Mouse (Mus musculus) Patski (cell line): ENCODE results near the gene Dnajc13. TPM values are rescaled to one million over a fixed set of nuclear protein-coding genes. Genes with fewer than 3 reads are reported as not detected.

Source experiments
- ATAC-seq: fragments of 100-300 bp; one replicate; pipeline ENCODE4 v1.8.0; 2021
- CTCF ChIA-PET: fragments of 350-600 bp; sonication (Branson Sonifier 250); formaldehyde crosslinking; loops from one replicate; lab custom pipeline; 2022; ENCODE audit warnings: inconsistent platforms; lab: Charles Lee
- POLR2A ChIA-PET: fragments of 350-600 bp; sonication (Branson Sonifier 250); formaldehyde crosslinking; loops from one replicate; lab custom pipeline; 2022; ENCODE audit warnings: antibody characterized with exemption, inconsistent platforms; lab: Charles Lee
- DNase-seq: peaks from one replicate; pipeline ENCODE4 v3.0.0-alpha.2; 2011; ENCODE audit warnings: low read depth, low spot score
- H3K27me3 ChIP-seq: fragments of 371-371 bp; one replicate; pipeline ENCODE4 v1.5.1; 2021
- CTCF ChIP-seq: fragments of 100-300 bp; IDR thresholded peaks from one replicate; pipeline ENCODE4 v1.5.1; 2021
- in situ Hi-C: fragments of 300-500 bp; cut with MboI; formaldehyde crosslinking; loops from 3 replicates; pipeline ENCODE4 v1.11.1; 2018; ENCODE audit warnings: low pct_unique_long_range_greater_than_20kb, mixed read lengths
- polyA plus RNA-seq: library from polyadenylated mRNA; unstranded; gene quantifications from one replicate; pipeline ENCODE4 v1.2.3, GENCODE M21; 2021

Gene Dnajc13
- polyA plus RNA-seq, 1 experiment from 2014 or later, result 64.2 TPM

- in situ Hi-C loops, result no loop called here
- ChIA-PET CTCF (interaction anchor here (1.1 to 1.7 kb wide), 2 partner anchors 9 to 10 kb away, joined by 3 to 6 read pairs; no protein-coding TSS in a partner anchor), POLR2A (no interaction called here)
- DNase-seq, result no peak
- no peak for ATAC-seq
- TF ChIP-seq CTCF, result no peak
- no peaks in the 10 kb centered on the region for H3K27me3 ChIP-seq
Observed at GRCm38 (mm10) chr9:104161117-104161516, 101.6 kb downstream of the Dnajc13 start.

GRCm38 (mm10) chr9:104157291-104157690 lies 105.4 kb downstream of the Dnajc13 start:
- in situ Hi-C loops, result no loop called here
- no peak for DNase-seq
- POLR2A ChIA-PET, result no interaction called here
- H3K27me3 ChIP-seq, result no peaks in the 10 kb centered on the region
- no peak for ATAC-seq
- no peak for TF ChIP-seq CTCF
- CTCF ChIA-PET, result no interaction called here

- ChIA-PET POLR2A (no interaction called here), CTCF (interaction anchor here (0.9 to 1.5 kb wide), 4 partner anchors 8 to 80 kb away, joined by 3 read pairs; no protein-coding TSS in a partner anchor)
- TF ChIP-seq CTCF, result no peak
- ATAC-seq (no peak), DNase-seq (no peak)
- in situ Hi-C loops, result no loop called here
- no peaks in the 10 kb centered on the region for H3K27me3 ChIP-seq
Observed at GRCm38 (mm10) chr9:104156506-104156905, 106.2 kb downstream of the Dnajc13 start.

DNA sequence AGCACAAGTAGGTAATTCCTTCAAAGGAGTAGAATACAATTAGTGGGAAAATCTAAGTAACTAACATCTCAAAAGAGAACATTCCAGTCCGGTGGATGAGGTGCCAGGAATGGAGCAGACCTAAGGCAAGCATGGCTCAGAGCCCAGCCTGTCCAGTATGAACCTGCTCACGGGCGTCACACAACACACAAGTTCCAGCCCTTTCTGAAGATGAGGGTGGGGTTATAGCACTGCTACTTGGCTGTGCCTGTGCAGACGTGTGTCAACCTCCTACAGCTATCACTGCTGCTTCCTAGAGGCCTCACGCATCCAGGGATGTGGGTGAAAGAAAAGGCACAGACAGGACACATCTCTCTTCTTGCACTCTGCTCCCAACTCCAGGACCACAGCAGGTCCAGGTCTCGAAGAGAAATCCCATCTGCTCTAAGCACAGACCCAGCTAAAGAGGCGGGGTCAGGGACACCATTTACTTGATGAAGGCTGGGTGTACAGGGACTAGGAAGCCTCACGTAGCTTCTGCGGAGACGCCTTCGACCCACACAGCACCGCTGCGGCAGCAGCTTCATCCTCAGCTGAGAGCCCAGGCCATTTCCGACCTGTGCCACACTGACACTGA lies 107.5 kb downstream of the Dnajc13 start:
- no peaks in the 10 kb centered on the region for H3K27me3 ChIP-seq
- ATAC-seq (no peak), DNase-seq (no peak)
- POLR2A ChIA-PET, result no interaction called here
- in situ Hi-C loops, result no loop called here
- CTCF ChIA-PET, result interaction anchor here (0.9 to 1.5 kb wide), 3 partner anchors 11 to 79 kb away, joined by 3 read pairs; no protein-coding TSS in a partner anchor
- no peak for TF ChIP-seq CTCF

DNA sequence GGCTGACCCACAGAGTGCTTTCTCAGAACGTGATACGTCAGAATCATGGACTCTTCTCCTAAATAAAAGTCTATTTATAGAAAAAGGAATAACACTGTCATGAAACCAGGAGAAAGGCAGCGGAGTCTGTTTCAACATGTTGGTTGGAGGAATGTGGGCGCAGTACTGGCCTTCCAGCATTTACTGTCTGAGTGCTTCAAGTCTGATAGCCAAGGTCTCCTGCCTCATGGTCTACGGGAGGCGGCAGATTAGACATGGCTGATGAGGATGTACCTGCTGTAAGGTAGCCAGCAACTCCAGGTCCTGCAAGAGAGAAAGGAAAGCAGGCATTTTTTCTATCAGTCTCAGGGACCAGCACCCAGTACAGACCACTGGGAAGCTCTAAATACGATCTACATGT lies 110.6 kb downstream of the Dnajc13 start:
- DNase-seq (no peak), ATAC-seq (no peak)
- in situ Hi-C loops, result no loop called here
- ChIA-PET POLR2A (no interaction called here), CTCF (interaction anchor here (1.5 kb wide), 1 partner anchor 7 kb away, joined by 5 read pairs; no protein-coding TSS in a partner anchor)
- H3K27me3 ChIP-seq, result no peaks in the 10 kb centered on the region
- TF ChIP-seq CTCF, result no peak

- CTCF ChIA-PET, result no interaction called here
- DNase-seq (no peak), ATAC-seq (no peak)
- in situ Hi-C loops, result no loop called here
- POLR2A ChIA-PET, result no interaction called here
- H3K27me3 ChIP-seq, result no peaks in the 10 kb centered on the region
- TF ChIP-seq CTCF, result no peak
Observed at GRCm38 (mm10) chr9:104148969-104149368, 113.8 kb downstream of the Dnajc13 start.

- in situ Hi-C loops, result no loop called here
- POLR2A ChIA-PET, result no interaction called here
- CTCF ChIA-PET, result interaction anchor here (0.9 kb wide), 1 partner anchor 151 kb away, joined by 3 read pairs; no protein-coding TSS in a partner anchor
- H3K27me3 ChIP-seq, result no peaks in the 10 kb centered on the region
- TF ChIP-seq CTCF, result no peak
- no peak for DNase-seq
- ATAC-seq, result no peak
Observed at GRCm38 (mm10) chr9:104146683-104147082, 116.0 kb downstream of the Dnajc13 start.

DNA sequence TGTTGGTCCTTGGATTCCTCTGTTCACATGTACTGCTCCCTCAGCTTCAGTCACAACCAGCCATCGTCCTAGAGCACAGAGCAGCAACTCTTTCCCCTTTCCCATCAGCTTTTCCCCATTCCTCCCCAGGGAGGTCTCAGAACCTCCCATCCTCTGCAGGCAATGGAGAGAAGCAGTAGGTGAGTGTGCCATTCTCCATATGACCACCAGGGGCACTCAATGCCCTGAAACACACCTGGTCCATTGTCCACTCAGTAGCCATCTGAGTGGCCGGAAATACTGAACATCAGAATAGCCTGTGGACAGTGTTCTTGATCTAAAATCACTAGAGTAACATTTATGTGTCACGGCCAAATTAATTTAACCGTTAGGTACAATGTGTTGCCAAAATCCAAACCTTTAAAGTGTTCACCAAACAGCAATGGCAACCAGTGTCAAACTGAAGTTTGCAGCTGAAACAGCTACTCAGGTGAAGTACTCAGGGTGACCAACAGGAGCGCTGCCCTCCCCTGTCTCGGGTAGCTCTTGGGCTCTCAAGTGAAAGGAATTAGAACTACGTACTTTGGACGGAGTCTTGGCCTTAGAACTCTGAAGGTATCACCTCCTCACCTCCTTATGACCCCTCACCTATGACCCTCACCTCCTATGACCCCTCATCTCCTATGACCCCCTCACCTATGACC lies 118.3 kb downstream of the Dnajc13 start:
- DNase-seq, result no peak
- in situ Hi-C loops, result no loop called here
- peak; percentile 71 for TF ChIP-seq CTCF
- ATAC-seq, result peak; percentile 49
- ChIA-PET CTCF (interaction anchor here (0.7 to 1.9 kb wide), 3 partner anchors 8 to 115 kb away, joined by 3 to 5 read pairs (median 5); no protein-coding TSS in a partner anchor), POLR2A (no interaction called here)
- no peaks in the 10 kb centered on the region for H3K27me3 ChIP-seq

GRCm38 (mm10) chr9:104142805-104143204 lies 119.9 kb downstream of the Dnajc13 start:
- POLR2A ChIA-PET, result interaction anchor here (0.6 kb wide), 1 partner anchor 863 kb away, joined by 5 read pairs; no protein-coding TSS in a partner anchor
- CTCF ChIA-PET, result interaction anchor here (1.1 kb wide), 1 partner anchor 19 kb away, joined by 3 read pairs; no protein-coding TSS in a partner anchor
- TF ChIP-seq CTCF, result no peak
- ATAC-seq, result no peak
- DNase-seq, result no peak
- no peaks in the 10 kb centered on the region for H3K27me3 ChIP-seq
- in situ Hi-C loops, result no loop called here

DNA sequence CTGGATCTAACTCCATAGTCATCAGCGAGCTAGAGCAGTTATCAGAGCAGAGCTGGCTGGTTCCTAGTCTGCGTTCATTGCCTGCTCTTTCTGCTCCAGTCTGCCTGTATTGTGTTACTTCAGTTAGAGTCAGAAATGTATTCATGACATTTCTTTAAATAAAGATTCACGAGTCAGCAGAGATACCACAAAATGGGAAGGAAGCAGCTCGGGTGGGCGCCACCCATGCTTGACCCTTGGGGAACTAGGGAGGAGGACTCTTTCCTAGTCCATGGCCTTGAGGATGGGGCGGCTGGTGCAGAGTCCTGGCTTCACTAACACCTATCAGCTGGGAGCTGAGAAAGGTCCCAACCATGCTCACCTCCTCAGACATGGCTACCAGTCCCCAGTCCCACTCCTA lies 122.4 kb downstream of the Dnajc13 start:
- DNase-seq, result no peak
- in situ Hi-C loops, result no loop called here
- CTCF ChIA-PET, result interaction anchor here (0.8 to 1.3 kb wide), 3 partner anchors 13 to 17 kb away, joined by 3 to 4 read pairs (median 3); partner anchors contain the start of gene Ackr4
- POLR2A ChIA-PET, result interaction anchor here (0.5 kb wide), 1 partner anchor 132 kb away, joined by 3 read pairs; no protein-coding TSS in a partner anchor
- ATAC-seq, result no peak
- TF ChIP-seq CTCF, result no peak
- no peaks in the 10 kb centered on the region for H3K27me3 ChIP-seq
